Mouse (Mus musculus): Measurements from ENCODE around the gene Sqstm1. TPM values are rescaled to one million over a fixed set of nuclear protein-coding genes. Genes with fewer than 3 reads are reported as not detected.

The Sqstm1 gene
- polyA plus RNA-seq, 1 experiment from 2014 or later, result 135 TPM

GRCm38 (mm10) chr11:50248473-50249171 lies 38.0 kb upstream of the Sqstm1 start:
- Histone ChIP-seq H3K9me3 (replicated peaks; ENCODE audit: control insufficient read depth, low read length) (no peaks in the 10 kb centered on the region), H3K36me3 (replicated peaks; ENCODE audit: control insufficient read depth, insufficient read depth, low read depth, low read length) (no peaks in the 10 kb centered on the region), H3K27me3 (ENCODE audit: control insufficient read depth, insufficient read depth, low read length) (no peaks in the 10 kb centered on the region), H3K4me2 (ENCODE audit: low read depth, low read length) (no peak overlapping the region), H3K27ac (replicated peaks; ENCODE audit: low read depth, low read length) (no peak overlapping the region), H3K4me3 (ENCODE audit: low read depth, low read length) (no peak overlapping the region), H3K4me1 (ENCODE audit: control insufficient read depth, insufficient read depth, low read length) (peaks cover 3% of the 10 kb centered on the region), H3K9ac (replicated peaks; ENCODE audit: low read length) (no peak overlapping the region)
- ATAC-seq (replicated peaks; ENCODE audit: insufficient number of reproducible peaks, low FRiP score, low TSS enrichment, low read depth) (no peak), DNase-seq (ENCODE audit: low spot score) (no peak)
- 78% methylated on average over 7 of the region's 7 CpGs for whole genome bisulfite sequencing

- Histone ChIP-seq H3K27me3 (ENCODE audit: control insufficient read depth, insufficient read depth, low read length) (no peaks in the 10 kb centered on the region), H3K4me2 (ENCODE audit: low read depth, low read length) (no peak overlapping the region), H3K27ac (replicated peaks; ENCODE audit: low read depth, low read length) (no peak overlapping the region), H3K4me3 (ENCODE audit: low read depth, low read length) (no peak overlapping the region), H3K36me3 (replicated peaks; ENCODE audit: control insufficient read depth, insufficient read depth, low read depth, low read length) (no peaks in the 10 kb centered on the region), H3K9me3 (replicated peaks; ENCODE audit: control insufficient read depth, low read length) (no peaks in the 10 kb centered on the region), H3K4me1 (ENCODE audit: control insufficient read depth, insufficient read depth, low read length) (no peaks in the 10 kb centered on the region), H3K9ac (replicated peaks; ENCODE audit: low read length) (no peak overlapping the region)
- DNase-seq (ENCODE audit: low spot score), result no peak
- 67% methylated on average over 5 of the region's 5 CpGs for WGBS
- no peak for ATAC-seq (replicated peaks; ENCODE audit: insufficient number of reproducible peaks, low FRiP score, low TSS enrichment, low read depth)
Observed at GRCm38 (mm10) chr11:50245269-50245668, 34.6 kb upstream of the Sqstm1 start.

GRCm38 (mm10) chr11:50243926-50244325 lies 33.3 kb upstream of the Sqstm1 start:
- H3K27ac ChIP-seq (replicated peaks; ENCODE audit: low read depth, low read length), result no peak overlapping the region
- H3K4me3 ChIP-seq (ENCODE audit: low read depth, low read length), result no peak overlapping the region
- no peaks in the 10 kb centered on the region for H3K27me3 ChIP-seq (ENCODE audit: control insufficient read depth, insufficient read depth, low read length)
- H3K4me2 ChIP-seq (ENCODE audit: low read depth, low read length), result no peak overlapping the region
- DNase-seq (ENCODE audit: low spot score) (no peak), ATAC-seq (replicated peaks; ENCODE audit: insufficient number of reproducible peaks, low FRiP score, low TSS enrichment, low read depth) (no peak)
- no peaks in the 10 kb centered on the region for H3K36me3 ChIP-seq (replicated peaks; ENCODE audit: control insufficient read depth, insufficient read depth, low read depth, low read length)
- H3K9ac ChIP-seq (replicated peaks; ENCODE audit: low read length), result no peak overlapping the region
- no peaks in the 10 kb centered on the region for H3K9me3 ChIP-seq (replicated peaks; ENCODE audit: control insufficient read depth, low read length)
- 79% methylated on average over 6 of the region's 6 CpGs for WGBS
- H3K4me1 ChIP-seq (ENCODE audit: control insufficient read depth, insufficient read depth, low read length), result no peaks in the 10 kb centered on the region

- WGBS, result 89% methylated on average over 7 of the region's 7 CpGs
- H3K27ac ChIP-seq (replicated peaks; ENCODE audit: low read depth, low read length), result no peak overlapping the region
- no peaks in the 10 kb centered on the region for H3K36me3 ChIP-seq (replicated peaks; ENCODE audit: control insufficient read depth, insufficient read depth, low read depth, low read length)
Observed at GRCm38 (mm10) chr11:50240235-50240911, 29.7 kb upstream of the Sqstm1 start.

GRCm38 (mm10) chr11:50238821-50239791 lies 28.5 kb upstream of the Sqstm1 start:
- DNase-seq (ENCODE audit: low spot score) (no peak), ATAC-seq (replicated peaks; ENCODE audit: insufficient number of reproducible peaks, low FRiP score, low TSS enrichment, low read depth) (no peak)
- no peaks in the 10 kb centered on the region for H3K9me3 ChIP-seq (replicated peaks; ENCODE audit: control insufficient read depth, low read length)
- H3K4me3 ChIP-seq (ENCODE audit: low read depth, low read length), result no peak overlapping the region
- no peak overlapping the region for H3K4me2 ChIP-seq (ENCODE audit: low read depth, low read length)
- no peak overlapping the region for H3K27ac ChIP-seq (replicated peaks; ENCODE audit: low read depth, low read length)
- H3K36me3 ChIP-seq (replicated peaks; ENCODE audit: control insufficient read depth, insufficient read depth, low read depth, low read length), result no peaks in the 10 kb centered on the region; the same call in 1 of the 2 replicates
- 93% methylated on average over 9 of the region's 9 CpGs for WGBS
- peaks cover 18% of the 10 kb centered on the region for H3K27me3 ChIP-seq (ENCODE audit: control insufficient read depth, insufficient read depth, low read length)
- peaks cover 5% of the 10 kb centered on the region for H3K4me1 ChIP-seq (ENCODE audit: control insufficient read depth, insufficient read depth, low read length)
- no peak overlapping the region for H3K9ac ChIP-seq (replicated peaks; ENCODE audit: low read length)

More at GRCm38 (mm10) chr11:50240235-50240911, 29.7 kb upstream of the Sqstm1 start:
- no peak overlapping the region for H3K4me2 ChIP-seq (ENCODE audit: low read depth, low read length)
- H3K9ac ChIP-seq (replicated peaks; ENCODE audit: low read length), result no peak overlapping the region
- peaks cover 5% of the 10 kb centered on the region for H3K4me1 ChIP-seq (ENCODE audit: control insufficient read depth, insufficient read depth, low read length)
- DNase-seq (ENCODE audit: low spot score) (no peak), ATAC-seq (replicated peaks; ENCODE audit: insufficient number of reproducible peaks, low FRiP score, low TSS enrichment, low read depth) (no peak)
- H3K27me3 ChIP-seq (ENCODE audit: control insufficient read depth, insufficient read depth, low read length), result peaks cover 18% of the 10 kb centered on the region
- H3K9me3 ChIP-seq (replicated peaks; ENCODE audit: control insufficient read depth, low read length), result no peaks in the 10 kb centered on the region
- H3K4me3 ChIP-seq (ENCODE audit: low read depth, low read length), result no peak overlapping the region

- Histone ChIP-seq H3K27ac (replicated peaks; ENCODE audit: low read depth, low read length) (no peak within 1 kb of the TSS), H3K9ac (replicated peaks; ENCODE audit: low read length) (no peak within 1 kb of the TSS), H3K4me3 (ENCODE audit: low read depth, low read length) (peak within 1 kb of the TSS; percentile 58; the same call in 1 of the 2 replicates), H3K36me3 (replicated peaks; ENCODE audit: control insufficient read depth, insufficient read depth, low read depth, low read length) (no peaks in the 10 kb centered on the region; the same call in 1 of the 2 replicates), H3K4me1 (ENCODE audit: control insufficient read depth, insufficient read depth, low read length) (peaks cover 5% of the 10 kb centered on the region), H3K9me3 (replicated peaks; ENCODE audit: control insufficient read depth, low read length) (no peaks in the 10 kb centered on the region), H3K27me3 (ENCODE audit: control insufficient read depth, insufficient read depth, low read length) (peaks cover 18% of the 10 kb centered on the region), H3K4me2 (ENCODE audit: low read depth, low read length) (peak within 1 kb of the TSS; percentile 96)
- 45% methylated on average over 10 of the region's 10 CpGs for WGBS
- DNase-seq (ENCODE audit: low spot score) (no peak), ATAC-seq (replicated peaks; ENCODE audit: insufficient number of reproducible peaks, low FRiP score, low TSS enrichment, low read depth) (no peak)
Observed at GRCm38 (mm10) chr11:50238324-50238723, 27.7 kb upstream of the Sqstm1 start, which contains the start of gene Ltc4s. Gene Ltc4s (minus strand): TSS chr11:50238616.

- Histone ChIP-seq H3K27ac (replicated peaks; ENCODE audit: low read depth, low read length) (no peak overlapping the region), H3K36me3 (replicated peaks; ENCODE audit: control insufficient read depth, insufficient read depth, low read depth, low read length) (peaks cover 4% of the 10 kb centered on the region), H3K4me3 (ENCODE audit: low read depth, low read length) (peak overlapping the region; percentile 58), H3K4me1 (ENCODE audit: control insufficient read depth, insufficient read depth, low read length) (peaks cover 5% of the 10 kb centered on the region), H3K4me2 (ENCODE audit: low read depth, low read length) (peak overlapping the region; percentile 96), H3K9me3 (replicated peaks; ENCODE audit: control insufficient read depth, low read length) (no peaks in the 10 kb centered on the region), H3K9ac (replicated peaks; ENCODE audit: low read length) (peak overlapping the region; percentile 50), H3K27me3 (ENCODE audit: control insufficient read depth, insufficient read depth, low read length) (peaks cover 18% of the 10 kb centered on the region)
- ATAC-seq (replicated peaks; ENCODE audit: insufficient number of reproducible peaks, low FRiP score, low TSS enrichment, low read depth) (no peak; the same call in 1 of the 2 replicates), DNase-seq (ENCODE audit: low spot score) (no peak)
- 1% methylated on average over 65 of the region's 66 CpGs for WGBS
Observed at GRCm38 (mm10) chr11:50236937-50237835, 26.6 kb upstream of the Sqstm1 start.

All from embryonic facial prominence, embryonic 11.5 days (tissue).